Mouse (Mus musculus): ENCODE results near the gene Lrguk. TPM values are rescaled to one million over a fixed set of nuclear protein-coding genes. Genes with fewer than 3 reads are reported as not detected.

Lrguk gene
- polyA plus RNA-seq, 1 experiment, result 2.1 TPM

GRCm38 (mm10) chr6:34161511-34161910 is 132.3 kb downstream of the Lrguk start:
- Histone ChIP-seq H3K4me1 (ENCODE audit: control insufficient read depth, insufficient read depth, low read length) (peaks cover 4% of the 10 kb centered on the region; the same call in 1 of the 2 replicates), H3K4me3 (replicated peaks; ENCODE audit: extremely low read depth, low read depth, low read length) (no peak overlapping the region)
- no peak for TF ChIP-seq POLR2A (IDR thresholded peaks at IDR 0.05; ENCODE audit: borderline replicate concordance, extremely low read depth, low read depth, low read length)
- no peak for TF ChIP-seq CTCF (IDR thresholded peaks at IDR 0.05; ENCODE audit: insufficient read depth, low read length)
- WGBS, result 73% methylated on average over 7 of the region's 7 CpGs
- no peak for DNase-seq

DNA sequence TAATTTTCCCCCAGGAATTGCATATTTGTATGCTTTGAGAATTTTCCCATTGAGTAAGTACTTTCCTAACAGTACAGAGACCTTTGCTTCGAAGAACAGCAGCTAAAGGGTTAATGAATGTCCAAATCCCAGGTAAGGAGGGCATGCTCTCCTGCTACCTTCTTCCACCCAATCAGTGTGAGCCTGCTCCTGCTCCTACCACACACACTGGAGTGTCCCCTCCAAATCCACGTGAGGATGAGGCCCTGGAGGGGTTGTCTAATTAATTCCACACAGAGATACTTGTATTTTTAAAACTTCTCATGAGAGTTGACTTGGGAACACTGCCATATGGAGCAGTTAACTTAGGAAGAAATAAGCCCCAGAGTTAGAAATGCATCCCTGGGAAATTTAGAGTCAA is 133.4 kb downstream of the Lrguk start:
- Histone ChIP-seq H3K4me3 (replicated peaks; ENCODE audit: extremely low read depth, low read depth, low read length) (no peak overlapping the region), H3K4me1 (ENCODE audit: control insufficient read depth, insufficient read depth, low read length) (0 out of 2 replicates have a peak, but pooled peaks cover 4% of the 10 kb centered on the region)
- DNase-seq, result no peak
- WGBS, result 77% methylated on average over 2 of the region's 2 CpGs
- no peak for TF ChIP-seq POLR2A (IDR thresholded peaks at IDR 0.05; ENCODE audit: borderline replicate concordance, extremely low read depth, low read depth, low read length)
- no peak for TF ChIP-seq CTCF (IDR thresholded peaks at IDR 0.05; ENCODE audit: insufficient read depth, low read length)

DNA sequence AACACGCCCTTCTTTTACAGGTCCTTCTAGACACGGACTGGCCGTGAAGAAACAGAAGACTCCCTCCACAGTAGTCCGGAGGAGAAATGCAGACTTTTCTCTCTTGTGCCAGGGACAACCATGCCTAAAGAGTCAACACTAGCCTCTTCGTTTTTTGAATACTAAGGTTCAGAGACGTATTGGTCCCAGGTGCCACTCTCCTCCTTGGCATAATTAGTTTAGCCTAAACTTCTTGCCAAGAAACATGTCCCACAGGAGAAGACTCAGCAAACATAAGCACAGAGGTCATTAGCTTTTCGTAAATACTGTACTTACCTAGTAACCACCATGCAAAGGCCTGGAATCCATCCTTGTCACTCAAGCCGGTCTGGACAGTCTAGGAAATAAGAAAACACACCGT is 133.8 kb downstream of the Lrguk start:
- H3K4me1 ChIP-seq (ENCODE audit: control insufficient read depth, insufficient read depth, low read length), result 0 out of 2 replicates have a peak, but pooled peaks cover 4% of the 10 kb centered on the region
- no peak overlapping the region for H3K4me3 ChIP-seq (replicated peaks; ENCODE audit: extremely low read depth, low read depth, low read length)
- 83% methylated on average over 9 of the region's 9 CpGs for WGBS
- TF ChIP-seq CTCF (IDR thresholded peaks at IDR 0.05; ENCODE audit: insufficient read depth, low read length) (no peak), POLR2A (IDR thresholded peaks at IDR 0.05; ENCODE audit: borderline replicate concordance, extremely low read depth, low read depth, low read length) (no peak)
- no peak for DNase-seq

DNA sequence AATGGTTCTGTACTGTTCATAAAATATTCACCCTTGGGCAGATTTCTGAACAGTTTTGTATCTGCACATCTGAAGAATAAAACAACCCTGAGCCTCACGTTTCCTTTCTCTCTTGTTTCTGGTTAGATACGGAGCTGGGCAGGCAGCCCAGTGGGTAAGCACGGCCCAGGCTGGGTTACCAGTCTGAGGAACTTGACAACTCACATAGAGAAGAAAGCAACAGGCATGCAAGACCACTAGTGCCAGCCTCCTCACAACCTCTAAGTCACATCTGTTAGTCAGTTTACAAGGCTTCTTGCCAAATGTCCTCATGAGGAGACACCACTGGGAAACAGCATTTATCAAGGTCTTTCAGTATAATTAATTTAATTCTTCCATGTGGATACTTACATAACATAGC is 139.6 kb downstream of the Lrguk start:
- Histone ChIP-seq H3K4me1 (ENCODE audit: control insufficient read depth, insufficient read depth, low read length) (no peaks in the 10 kb centered on the region), H3K4me3 (replicated peaks; ENCODE audit: extremely low read depth, low read depth, low read length) (no peak overlapping the region)
- DNase-seq, result no peak
- TF ChIP-seq CTCF (IDR thresholded peaks at IDR 0.05; ENCODE audit: insufficient read depth, low read length) (no peak), POLR2A (IDR thresholded peaks at IDR 0.05; ENCODE audit: borderline replicate concordance, extremely low read depth, low read depth, low read length) (no peak)
- WGBS, result 70% methylated on average over 3 of the region's 3 CpGs

GRCm38 (mm10) chr6:34170844-34171494 is 141.7 kb downstream of the Lrguk start:
- no peak for DNase-seq
- peaks cover under 1% of the 10 kb centered on the region; the same call in 1 of the 2 replicates for H3K4me1 ChIP-seq (ENCODE audit: control insufficient read depth, insufficient read depth, low read length)
- H3K4me3 ChIP-seq (replicated peaks; ENCODE audit: extremely low read depth, low read depth, low read length), result no peak overlapping the region
- 66% methylated on average over 7 of the region's 7 CpGs for WGBS
- no peak for TF ChIP-seq POLR2A (IDR thresholded peaks at IDR 0.05; ENCODE audit: borderline replicate concordance, extremely low read depth, low read depth, low read length)
- TF ChIP-seq CTCF (IDR thresholded peaks at IDR 0.05; ENCODE audit: insufficient read depth, low read length), result no peak

DNA sequence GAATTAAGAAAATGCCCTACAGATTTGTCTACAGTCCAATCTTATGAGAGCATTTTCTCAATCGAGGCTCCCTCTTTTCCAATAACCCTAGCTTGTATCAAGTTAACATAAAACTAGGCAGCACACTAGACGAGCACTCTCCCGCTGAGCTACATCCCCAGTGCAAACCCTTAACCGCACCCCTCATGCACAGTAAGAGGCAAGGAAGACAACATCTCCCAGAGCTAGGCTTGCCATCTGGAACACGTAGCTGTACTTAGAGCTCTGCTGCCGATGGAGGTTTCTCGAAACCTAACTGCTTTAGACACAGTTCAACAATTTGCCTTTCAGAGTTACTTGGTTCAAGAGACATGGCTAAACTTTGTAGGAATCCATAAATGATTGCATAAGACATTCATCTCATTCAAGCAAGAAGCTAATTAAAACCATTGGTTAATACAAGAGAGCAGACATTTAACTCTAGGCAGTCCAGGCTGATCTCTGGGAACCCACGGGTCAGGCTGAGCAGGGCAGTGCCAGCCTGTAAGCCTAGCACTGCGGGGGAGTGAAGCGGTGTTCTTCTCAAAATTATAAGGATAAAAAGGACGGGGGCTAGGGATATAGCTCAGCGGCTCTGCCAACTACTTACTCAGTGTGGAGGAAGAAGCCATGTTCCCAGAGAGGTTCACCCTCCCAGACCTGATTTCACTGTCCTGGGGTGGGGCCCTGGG is 142.7 kb downstream of the Lrguk start:
- TF ChIP-seq POLR2A (IDR thresholded peaks at IDR 0.05; ENCODE audit: borderline replicate concordance, extremely low read depth, low read depth, low read length), result no peak
- no peak for TF ChIP-seq CTCF (IDR thresholded peaks at IDR 0.05; ENCODE audit: insufficient read depth, low read length)
- WGBS, result 92% methylated on average over 12 of the region's 12 CpGs
- H3K4me1 ChIP-seq (ENCODE audit: control insufficient read depth, insufficient read depth, low read length), result peaks cover 2% of the 10 kb centered on the region; the same call in 1 of the 2 replicates
- no peak for DNase-seq
- no peak overlapping the region for H3K4me3 ChIP-seq (replicated peaks; ENCODE audit: extremely low read depth, low read depth, low read length)

- 77% methylated on average over 12 of the region's 12 CpGs for WGBS
Measured at GRCm38 (mm10) chr6:34173251-34173650, 144.0 kb downstream of the Lrguk start.

DNA sequence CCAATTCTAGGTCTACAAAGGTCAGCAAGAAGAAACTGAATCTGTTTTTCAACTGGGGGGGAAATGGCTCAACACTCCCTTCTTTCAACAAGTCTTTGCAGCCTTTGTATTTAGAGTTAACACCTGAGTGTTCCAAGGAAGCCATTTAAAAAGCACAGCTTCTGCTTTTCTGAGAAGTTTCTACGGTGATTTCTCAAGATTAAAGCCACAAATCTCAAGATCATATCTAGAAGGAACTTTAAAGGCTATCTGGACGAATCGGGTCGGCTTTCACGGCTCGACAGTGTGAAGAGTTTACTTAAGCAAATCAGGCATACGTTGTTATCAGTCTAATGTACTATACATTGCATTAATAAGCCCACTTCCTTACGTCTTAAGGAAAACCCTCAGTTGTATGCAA is 145.5 kb downstream of the Lrguk start:
- Histone ChIP-seq H3K4me1 (ENCODE audit: control insufficient read depth, insufficient read depth, low read length) (peaks cover 2% of the 10 kb centered on the region; the same call in 1 of the 2 replicates), H3K4me3 (replicated peaks; ENCODE audit: extremely low read depth, low read depth, low read length) (no peak overlapping the region)
- no peak for DNase-seq
- 51% methylated on average over 8 of the region's 8 CpGs for WGBS
- no peak for TF ChIP-seq POLR2A (IDR thresholded peaks at IDR 0.05; ENCODE audit: borderline replicate concordance, extremely low read depth, low read depth, low read length)
- no peak for TF ChIP-seq CTCF (IDR thresholded peaks at IDR 0.05; ENCODE audit: insufficient read depth, low read length)

More at GRCm38 (mm10) chr6:34173251-34173650, 144.0 kb downstream of the Lrguk start:
- DNase-seq, result no peak
- Histone ChIP-seq H3K4me1 (ENCODE audit: control insufficient read depth, insufficient read depth, low read length) (peaks cover 2% of the 10 kb centered on the region; the same call in 1 of the 2 replicates), H3K4me3 (replicated peaks; ENCODE audit: extremely low read depth, low read depth, low read length) (no peak overlapping the region)
- TF ChIP-seq POLR2A (IDR thresholded peaks at IDR 0.05; ENCODE audit: borderline replicate concordance, extremely low read depth, low read depth, low read length) (no peak), CTCF (IDR thresholded peaks at IDR 0.05; ENCODE audit: insufficient read depth, low read length) (no peak)

GRCm38 (mm10) chr6:34176111-34176863 is 147.0 kb downstream of the Lrguk start:
- no peak for DNase-seq
- TF ChIP-seq POLR2A (IDR thresholded peaks at IDR 0.05; ENCODE audit: borderline replicate concordance, extremely low read depth, low read depth, low read length) (no peak), CTCF (IDR thresholded peaks at IDR 0.05; ENCODE audit: insufficient read depth, low read length) (no peak)
- Histone ChIP-seq H3K4me3 (replicated peaks; ENCODE audit: extremely low read depth, low read depth, low read length) (peak overlapping the region; percentile 75), H3K4me1 (ENCODE audit: control insufficient read depth, insufficient read depth, low read length) (peaks cover 2% of the 10 kb centered on the region; the same call in 1 of the 2 replicates)
- 1% methylated on average over 29 of the region's 29 CpGs for WGBS
